In genomic region chr6:146344732-146345131, GRCm38 (mm10) we compare ENCODE assay signal across 8 mouse cellular contexts.
A peak's percentile ranks its signal among the peaks of the same experiment; 100 is the strongest.
DNase-seq lines count a peak whose midpoint lies in the region; ATAC-seq and TF ChIP-seq lines count a peak whose summit lies in the region.

No protein-coding gene starts in this region.

- peak; percentile 72 for TF ChIP-seq CTCF in kidney, adult 2 months (conservative IDR thresholded peaks at IDR 0.05; ENCODE audit: insufficient read depth, insufficient read length, low read depth, low read length)
- peak; percentile 22 for TF ChIP-seq CTCF in C2C12 (IDR thresholded peaks at IDR 0.05; ENCODE audit: control insufficient read depth, insufficient read depth, insufficient read length)
- TF ChIP-seq CTCF in hindbrain, postnatal 0 days (IDR thresholded peaks at IDR 0.05; ENCODE audit: low read depth), result peak; percentile 69

- H3K4me3 ChIP-seq in kidney, adult 2 months (ENCODE audit: insufficient read depth, low read depth, low read length), result no peak overlapping the region
- H3K4me3 ChIP-seq in kidney, embryonic 16.5 days (ENCODE audit: low read length), result no peak overlapping the region
- H3K4me3 ChIP-seq in C2C12 (ENCODE audit: insufficient read depth, poor library complexity, severe bottlenecking), result no peak overlapping the region
- H3K4me3 ChIP-seq in hindbrain, postnatal 0 days (ENCODE audit: low read length), result no peak overlapping the region

- H3K27me3 ChIP-seq in kidney, adult 2 months (replicated peaks; ENCODE audit: control insufficient read depth, insufficient read depth, low read length), result no peaks in the 10 kb centered on the region
- no peaks in the 10 kb centered on the region for H3K27me3 ChIP-seq in kidney, embryonic 16.5 days (ENCODE audit: insufficient read depth, low read length)
- H3K27me3 ChIP-seq in C2C12 (ENCODE audit: control insufficient read depth, insufficient read depth, insufficient read length), result no peaks in the 10 kb centered on the region
- H3K27me3 ChIP-seq in hindbrain, postnatal 0 days (ENCODE audit: insufficient read depth, low read length), result no peaks in the 10 kb centered on the region

- H3K4me1 ChIP-seq in kidney, adult 2 months (ENCODE audit: control insufficient read depth, insufficient read depth, low read length), result no peaks in the 10 kb centered on the region
- H3K4me1 ChIP-seq in kidney, embryonic 16.5 days (ENCODE audit: insufficient read depth, low read length), result no peaks in the 10 kb centered on the region; the same call in 1 of the 2 replicates
- H3K4me1 ChIP-seq in hindbrain, postnatal 0 days (ENCODE audit: insufficient read depth, low read length), result peaks cover 17% of the 10 kb centered on the region; the same call in 1 of the 2 replicates

- H3K9me3 ChIP-seq in kidney, embryonic 16.5 days (ENCODE audit: low read length), result no peaks in the 10 kb centered on the region
- no peaks in the 10 kb centered on the region for H3K9me3 ChIP-seq in hindbrain, postnatal 0 days (ENCODE audit: low read length)

- H3ac ChIP-seq in C2C12 (ENCODE audit: control insufficient read depth, insufficient read length, low read depth), result no peak overlapping the region

- peak; percentile 36 for DNase-seq in kidney, adult 2 months
- peak; percentile 67 for DNase-seq in R1 (ENCODE audit: low read depth, low spot score)
- DNase-seq in hindbrain, postnatal 0 days (ENCODE audit: low spot score), result peak; percentile 54
- peak; percentile 69 for DNase-seq in retina, embryonic 14.5 days (ENCODE audit: low spot score)
- no peak for DNase-seq in ovary, postnatal 14 days (ENCODE audit: low spot score)
- DNase-seq in urinary bladder, postnatal 4 days (ENCODE audit: low spot score in 2 of 2), result no peak

- no peak overlapping the region for H3K4me2 ChIP-seq in kidney, embryonic 16.5 days (replicated peaks; ENCODE audit: low read depth, low read length)
- H3K4me2 ChIP-seq in hindbrain, postnatal 0 days (ENCODE audit: low read depth, low read length), result no peak overlapping the region

- no peak for TF ChIP-seq POLR2A in kidney, adult 2 months (IDR thresholded peaks at IDR 0.05; ENCODE audit: low read depth, low read length)

- 98% methylated on average over 3 of the region's 3 CpGs for WGBS in kidney, adult 2 months
- WGBS in kidney, embryonic 16.5 days, result 94% methylated on average over 3 of the region's 3 CpGs
- 96% methylated on average over 3 of the region's 3 CpGs for WGBS in hindbrain, postnatal 0 days

- no peaks in the 10 kb centered on the region for H3K79me3 ChIP-seq in C2C12 (ENCODE audit: low read depth)

- no peaks in the 10 kb centered on the region for H3K79me2 ChIP-seq in C2C12 (ENCODE audit: control insufficient read depth, insufficient read depth)

- no peak overlapping the region for H3K27ac ChIP-seq in kidney, adult 2 months (ENCODE audit: insufficient read depth, low read depth, low read length)
- no peak overlapping the region for H3K27ac ChIP-seq in kidney, embryonic 16.5 days (ENCODE audit: low read length)
- no peak overlapping the region for H3K27ac ChIP-seq in hindbrain, postnatal 0 days

- H3K36me3 ChIP-seq in kidney, adult 2 months (ENCODE audit: control insufficient read depth, insufficient read depth, low read length), result no peaks in the 10 kb centered on the region
- H3K36me3 ChIP-seq in kidney, embryonic 16.5 days (ENCODE audit: insufficient read depth, low read length), result 0 out of 2 replicates have a peak, but pooled peaks cover 3% of the 10 kb centered on the region
- peaks cover 4% of the 10 kb centered on the region for H3K36me3 ChIP-seq in C2C12 (ENCODE audit: control insufficient read depth, insufficient read depth)
- no peaks in the 10 kb centered on the region for H3K36me3 ChIP-seq in hindbrain, postnatal 0 days (ENCODE audit: insufficient read depth, low read length)

- no peak for ATAC-seq in kidney, embryonic 16.5 days (ENCODE audit: low FRiP score, low TSS enrichment)
- 0 out of 2 replicates have a peak, but pooled peaks have one; percentile 19 for ATAC-seq in hindbrain, postnatal 0 days

- H3K9ac ChIP-seq in kidney, embryonic 16.5 days (replicated peaks; ENCODE audit: low read length), result no peak overlapping the region
- no peak overlapping the region for H3K9ac ChIP-seq in hindbrain, postnatal 0 days (replicated peaks; ENCODE audit: low read length)

TF ChIP-seq in C2C12, 6 proteins besides CTCF, POLR2A, EP300 and RAD21:
- TF ChIP-seq FOSL1 (IDR thresholded peaks at IDR 0.05; ENCODE audit: insufficient read depth, low read length, poor library complexity, severe bottlenecking) (no peak), MAX (IDR thresholded peaks at IDR 0.05) (no peak), CEBPB (IDR thresholded peaks at IDR 0.05; ENCODE audit: low read depth) (no peak), USF1 (IDR thresholded peaks at IDR 0.05; ENCODE audit: low read depth) (peak; percentile 9), MYOD1 (IDR thresholded peaks at IDR 0.05; ENCODE audit: control insufficient read depth, insufficient read length, low read depth) (no peak)

Comparison
In these comparisons a context has a peak if more than half of its experiments do, and no peak if none do; other contexts are left out.
1. DNase-seq: peak in kidney, adult 2 months (single experiment), R1 (single experiment), hindbrain, postnatal 0 days (single experiment) and retina, embryonic 14.5 days (single experiment); none in ovary, postnatal 14 days (single experiment) and urinary bladder, postnatal 4 days (0 of 2).
2. CTCF ChIP-seq: peak in every context shown above with its lines; median percentile 72 in kidney, adult 2 months; 69 in hindbrain, postnatal 0 days; 22 in C2C12.